10 mouse cellular contexts compared by ENCODE assay signal in genomic region chr7:79710831-79711230, GRCm38 (mm10). TPM values are rescaled to one million over a fixed set of nuclear protein-coding genes. Genes with fewer than 3 reads are reported as not detected.
A peak's percentile ranks its signal among the peaks of the same experiment; 100 is the strongest.
DNase-seq lines count a peak whose midpoint lies in the region; ATAC-seq and TF ChIP-seq lines count a peak whose summit lies in the region.
"Had no signal": no experiment of that assay in that cellular context is flagged by ENCODE, and none has a peak within 500 bp of the region (broad histone marks: within the 10 kb centered on the region; RNA-seq: fewer than 3 reads in every experiment).

No protein-coding gene starts in this region.

- H3K9me3 ChIP-seq in heart, embryonic 13.5 days = no peaks in the 10 kb centered on the region
- no peaks in the 10 kb centered on the region for H3K9me3 ChIP-seq in E14TG2a.4 (ENCODE audit: low read length)
- H3K9me3 ChIP-seq in embryonic facial prominence, embryonic 14.5 days (ENCODE audit: control insufficient read depth, low read length) = no peaks in the 10 kb centered on the region
- no peaks in the 10 kb centered on the region for H3K9me3 ChIP-seq in limb, embryonic 12.5 days

- TF ChIP-seq EP300 in heart, adult 2 months (IDR thresholded peaks at IDR 0.05; ENCODE audit: insufficient read depth, low read depth, low read length) = no peak

- TF ChIP-seq CTCF in heart, adult 2 months (IDR thresholded peaks at IDR 0.05) = no peak
- no peak for TF ChIP-seq CTCF in E14TG2a.4 (conservative IDR thresholded peaks at IDR 0.05; ENCODE audit: low read length)

- H3K79me2 ChIP-seq in heart, adult 2 months (replicated peaks; ENCODE audit: control insufficient read depth, insufficient read depth, low read length) = no peaks in the 10 kb centered on the region

- no peak for TF ChIP-seq POLR2A in heart, adult 2 months (IDR thresholded peaks at IDR 0.05; ENCODE audit: insufficient read depth, low read depth, low read length)

- intact Hi-C loops in heart, adult 2 months (cut with DNase I) = no loop called here

- peak overlapping the region; percentile 74; the same call in 1 of the 2 replicates for H3K9ac ChIP-seq in heart, embryonic 13.5 days
- no peak overlapping the region for H3K9ac ChIP-seq in heart, adult 2 months (ENCODE audit: low read depth, low read length)
- 0 out of 2 replicates have a peak overlapping the region, but pooled peaks have one; percentile 64 for H3K9ac ChIP-seq in embryonic facial prominence, embryonic 14.5 days (ENCODE audit: low read depth, low read length)
- H3K9ac ChIP-seq in limb, embryonic 12.5 days (replicated peaks) = no peak overlapping the region

- no peak for DNase-seq in heart, adult 2 months
- no peak for DNase-seq in embryonic facial prominence, embryonic 14.5 days (ENCODE audit: low spot score)
- DNase-seq in thymus, postnatal 0 days (ENCODE audit: low spot score) = no peak
- no peak for DNase-seq in lung, postnatal 10 days
- no peak for DNase-seq in adrenal gland, adult 2 months
- DNase-seq: kidney, adult 9 months had no signal

- ATAC-seq in heart, embryonic 13.5 days (ENCODE audit: extremely low read depth, insufficient number of reproducible peaks, low FRiP score, low TSS enrichment) = no peak
- no peak for ATAC-seq in embryonic facial prominence, embryonic 14.5 days (ENCODE audit: low read depth)
- no peak for ATAC-seq in limb, embryonic 12.5 days (ENCODE audit: insufficient number of reproducible peaks, insufficient read depth, low FRiP score, low TSS enrichment, low read depth)

- 34% methylated on average over 17 of the region's 17 CpGs for WGBS in heart, embryonic 13.5 days
- 69% methylated on average over 17 of the region's 17 CpGs for WGBS in heart, adult 2 months
- WGBS in embryonic facial prominence, embryonic 14.5 days = 45% methylated on average over 15 of the region's 17 CpGs
- WGBS in limb, embryonic 12.5 days = 32% methylated on average over 17 of the region's 17 CpGs

- peak overlapping the region; percentile 51 for H3K4me3 ChIP-seq in heart, embryonic 13.5 days
- no peak overlapping the region for H3K4me3 ChIP-seq in heart, adult 2 months
- peak overlapping the region; percentile 75 for H3K4me3 ChIP-seq in E14TG2a.4 (replicated peaks; ENCODE audit: low read length)
- H3K4me3 ChIP-seq in embryonic facial prominence, embryonic 14.5 days (ENCODE audit: low read depth, low read length) = peak overlapping the region; percentile 40; the same call in 1 of the 2 replicates
- H3K4me3 ChIP-seq in limb, embryonic 12.5 days (replicated peaks) = peak overlapping the region; percentile 45

- peaks cover 14% of the 10 kb centered on the region for H3K4me1 ChIP-seq in heart, embryonic 13.5 days
- no peaks in the 10 kb centered on the region; the same call in 1 of the 2 replicates for H3K4me1 ChIP-seq in heart, adult 2 months (ENCODE audit: control insufficient read depth, insufficient read depth, low read length)
- H3K4me1 ChIP-seq in E14TG2a.4 (replicated peaks; ENCODE audit: low read depth, low read length) = peaks cover 29% of the 10 kb centered on the region
- peaks cover 9% of the 10 kb centered on the region for H3K4me1 ChIP-seq in embryonic facial prominence, embryonic 14.5 days (ENCODE audit: control insufficient read depth, insufficient read depth, low read length)
- H3K4me1 ChIP-seq in limb, embryonic 12.5 days (replicated peaks) = peaks cover 19% of the 10 kb centered on the region

- H3K4me2 ChIP-seq in heart, embryonic 13.5 days = peak overlapping the region; percentile 70
- peak overlapping the region; percentile 72; the same call in 1 of the 2 replicates for H3K4me2 ChIP-seq in embryonic facial prominence, embryonic 14.5 days (ENCODE audit: low read depth, low read length)
- H3K4me2 ChIP-seq in limb, embryonic 12.5 days = peak overlapping the region; percentile 76

- peaks cover 41% of the 10 kb centered on the region for H3K27me3 ChIP-seq in heart, embryonic 13.5 days (replicated peaks)
- peaks cover 5% of the 10 kb centered on the region; the same call in 1 of the 2 replicates for H3K27me3 ChIP-seq in heart, adult 2 months (ENCODE audit: control insufficient read depth, insufficient read depth, low read length)
- H3K27me3 ChIP-seq in E14TG2a.4 (ENCODE audit: insufficient read depth, low read length) = peaks cover 42% of the 10 kb centered on the region
- H3K27me3 ChIP-seq in embryonic facial prominence, embryonic 14.5 days (replicated peaks; ENCODE audit: control insufficient read depth, insufficient read depth, low read length) = peaks cover 5% of the 10 kb centered on the region
- peaks cover 24% of the 10 kb centered on the region for H3K27me3 ChIP-seq in limb, embryonic 12.5 days
- H3K27me3 ChIP-seq: CH12.LX had no signal

- no peak overlapping the region for H3K27ac ChIP-seq in heart, embryonic 13.5 days (replicated peaks)
- H3K27ac ChIP-seq in heart, adult 2 months = no peak overlapping the region
- no peak overlapping the region for H3K27ac ChIP-seq in embryonic facial prominence, embryonic 14.5 days (replicated peaks; ENCODE audit: low read depth, low read length)
- no peak overlapping the region for H3K27ac ChIP-seq in limb, embryonic 12.5 days

- H3K36me3 ChIP-seq in heart, embryonic 13.5 days = peaks cover 31% of the 10 kb centered on the region
- H3K36me3 ChIP-seq in heart, adult 2 months (ENCODE audit: control insufficient read depth, insufficient read depth, low read length) = no peaks in the 10 kb centered on the region
- H3K36me3 ChIP-seq in E14TG2a.4 (ENCODE audit: insufficient read depth, low read length) = peaks cover 46% of the 10 kb centered on the region
- H3K36me3 ChIP-seq in embryonic facial prominence, embryonic 14.5 days (ENCODE audit: control insufficient read depth, insufficient read depth, low read length) = peaks cover 50% of the 10 kb centered on the region
- H3K36me3 ChIP-seq in limb, embryonic 12.5 days = peaks cover 47% of the 10 kb centered on the region

RNA-seq across cellular contexts. Expression of gene Kif7, which starts 4.7 kb away (rescaled TPM):
- 1.7 and 2.4 TPM in 2 replicates for polyA plus RNA-seq in heart, embryonic 13.5 days (2015; fragmentation: Nextera tagmentation; extraction: Ambion mirVana)
- total RNA-seq in heart, adult 2 months (2021) = 1 to 10 TPM; 1.2 to 1.3 TPM
- polyA plus RNA-seq in heart, adult 2 months (2012; rRNA removed) = 0.80 and 0.94 TPM in 2 replicates
- 5.3 and 6.2 TPM in 2 replicates for polyA plus RNA-seq in embryonic facial prominence, embryonic 14.5 days (2014; fragmentation: Nextera tagmentation; extraction: Ambion mirVana)
- polyA plus RNA-seq in limb, embryonic 12.5 days (2016; fragmentation: Nextera tagmentation; extraction: Ambion mirVana) = 10.9 and 11.1 TPM in 2 replicates
- polyA plus RNA-seq in thymus, postnatal 0 days (2015; fragmentation: Nextera tagmentation; extraction: Ambion mirVana) = 2.2 and 2.5 TPM in 2 replicates
- 1 to 10 TPM; 1.8 to 4.2 TPM for total RNA-seq in adrenal gland, adult 2 months (2021)
- 2.9 and 4.7 TPM in 2 replicates for polyA plus RNA-seq in adrenal gland, adult 2 months (2012; rRNA removed)

RNA-seq across cellular contexts. Expression of gene Plin1, which starts 21.9 kb away (rescaled TPM):
- polyA plus RNA-seq in heart, embryonic 13.5 days (2015; fragmentation: Nextera tagmentation; extraction: Ambion mirVana) = not detected in 2 replicates
- total RNA-seq in heart, adult 2 months (2021) = 10 to 100 TPM in 1 of 2 experiments, 1 to 10 TPM in 1; 6.8 to 10.4 TPM
- 30.5 and 55.2 TPM in 2 replicates for polyA plus RNA-seq in heart, adult 2 months (2012; rRNA removed)
- polyA plus RNA-seq in embryonic facial prominence, embryonic 14.5 days (2014; fragmentation: Nextera tagmentation; extraction: Ambion mirVana) = 0.50 and 1.7 TPM in 2 replicates
- not detected in 2 replicates for polyA plus RNA-seq in limb, embryonic 12.5 days (2016; fragmentation: Nextera tagmentation; extraction: Ambion mirVana)
- polyA plus RNA-seq in thymus, postnatal 0 days (2015; fragmentation: Nextera tagmentation; extraction: Ambion mirVana) = 1.1 TPM in 1 of 2 replicates, not detected in the other
- 100 to 1,000 TPM; 564 to 869 TPM for total RNA-seq in adrenal gland, adult 2 months (2021)
- polyA plus RNA-seq in adrenal gland, adult 2 months (2012; rRNA removed) = 554 and 930 TPM in 2 replicates
- total RNA-seq: CH12.LX had no signal

RNA-seq across cellular contexts. Expression of gene Pex11a, which starts 32.1 kb away (rescaled TPM):
- 5.8 and 9.6 TPM in 2 replicates for polyA plus RNA-seq in heart, embryonic 13.5 days (2015; fragmentation: Nextera tagmentation; extraction: Ambion mirVana)
- total RNA-seq in heart, adult 2 months (2021) = 10 to 100 TPM; 18.1 to 19.0 TPM
- 16.4 and 21.9 TPM in 2 replicates for polyA plus RNA-seq in heart, adult 2 months (2012; rRNA removed)
- 9.2 and 9.4 TPM in 2 replicates for polyA plus RNA-seq in embryonic facial prominence, embryonic 14.5 days (2014; fragmentation: Nextera tagmentation; extraction: Ambion mirVana)
- 12.2 and 12.9 TPM in 2 replicates for polyA plus RNA-seq in limb, embryonic 12.5 days (2016; fragmentation: Nextera tagmentation; extraction: Ambion mirVana)
- polyA plus RNA-seq in thymus, postnatal 0 days (2015; fragmentation: Nextera tagmentation; extraction: Ambion mirVana) = 5.7 and 6.1 TPM in 2 replicates
- total RNA-seq in adrenal gland, adult 2 months (2021) = 10 to 100 TPM; 53.4 to 53.7 TPM
- 34.9 and 39.7 TPM in 2 replicates for polyA plus RNA-seq in adrenal gland, adult 2 months (2012; rRNA removed)

RNA-seq across cellular contexts. Expression of gene Wdr93, which starts 32.1 kb away (rescaled TPM):
- polyA plus RNA-seq in heart, embryonic 13.5 days (2015; fragmentation: Nextera tagmentation; extraction: Ambion mirVana) = 1.4 and 1.5 TPM in 2 replicates
- total RNA-seq in heart, adult 2 months (2021) = under 1 TPM in 1 of 2 experiments, not detected in 1; 0.10 TPM
- 0.20 and 0.31 TPM in 2 replicates for polyA plus RNA-seq in heart, adult 2 months (2012; rRNA removed)
- polyA plus RNA-seq in embryonic facial prominence, embryonic 14.5 days (2014; fragmentation: Nextera tagmentation; extraction: Ambion mirVana) = 0.17 and 1.3 TPM in 2 replicates
- polyA plus RNA-seq in limb, embryonic 12.5 days (2016; fragmentation: Nextera tagmentation; extraction: Ambion mirVana) = 0.32 and 0.35 TPM in 2 replicates
- 0.13 and 0.31 TPM in 2 replicates for polyA plus RNA-seq in thymus, postnatal 0 days (2015; fragmentation: Nextera tagmentation; extraction: Ambion mirVana)
- 1 to 10 TPM; 1.5 to 1.6 TPM for total RNA-seq in adrenal gland, adult 2 months (2021)
- polyA plus RNA-seq in adrenal gland, adult 2 months (2012; rRNA removed) = 1.5 and 1.8 TPM in 2 replicates

RNA-seq across cellular contexts. Expression of gene Ticrr, which starts 50.8 kb away (rescaled TPM):
- 5.2 and 5.9 TPM in 2 replicates for polyA plus RNA-seq in heart, embryonic 13.5 days (2015; fragmentation: Nextera tagmentation; extraction: Ambion mirVana)
- under 1 TPM; 0.03 to 0.09 TPM for total RNA-seq in heart, adult 2 months (2021)
- polyA plus RNA-seq in heart, adult 2 months (2012; rRNA removed) = 0.20 TPM in 1 of 2 replicates, not detected in the other
- polyA plus RNA-seq in embryonic facial prominence, embryonic 14.5 days (2014; fragmentation: Nextera tagmentation; extraction: Ambion mirVana) = 7.4 and 7.7 TPM in 2 replicates
- polyA plus RNA-seq in limb, embryonic 12.5 days (2016; fragmentation: Nextera tagmentation; extraction: Ambion mirVana) = 14.2 and 16.6 TPM in 2 replicates
- polyA plus RNA-seq in thymus, postnatal 0 days (2015; fragmentation: Nextera tagmentation; extraction: Ambion mirVana) = 6.0 and 7.2 TPM in 2 replicates
- under 1 TPM; 0.10 to 0.17 TPM for total RNA-seq in adrenal gland, adult 2 months (2021)
- polyA plus RNA-seq in adrenal gland, adult 2 months (2012; rRNA removed) = 0.18 and 0.25 TPM in 2 replicates

Comparison
In these comparisons a context has a peak if more than half of its experiments do, and no peak if none do; other contexts are left out.
1. H3K9ac ChIP-seq: peak in heart, embryonic 13.5 days (single experiment) and embryonic facial prominence, embryonic 14.5 days (single experiment); none in heart, adult 2 months (single experiment) and limb, embryonic 12.5 days (single experiment).
2. RNA of gene Plin1, which starts 21.9 kb away (polyA plus RNA-seq): 554 to 930 TPM in adrenal gland, adult 2 months and 30.5 to 55.2 TPM in heart, adult 2 months; 0.50 to 1.7 TPM in embryonic facial prominence, embryonic 14.5 days, 1.1 TPM in thymus, postnatal 0 days, not detected in heart, embryonic 13.5 days and not detected in limb, embryonic 12.5 days; every median in the first group is over 10 times any median in the second.
3. Peak in every context shown above with its lines, with median percentiles within 50 percentile points of each other: H3K4me2 ChIP-seq.